Mouse (Mus musculus): Measurements from ENCODE around the gene Adam12.

Gene Adam12

DNA sequence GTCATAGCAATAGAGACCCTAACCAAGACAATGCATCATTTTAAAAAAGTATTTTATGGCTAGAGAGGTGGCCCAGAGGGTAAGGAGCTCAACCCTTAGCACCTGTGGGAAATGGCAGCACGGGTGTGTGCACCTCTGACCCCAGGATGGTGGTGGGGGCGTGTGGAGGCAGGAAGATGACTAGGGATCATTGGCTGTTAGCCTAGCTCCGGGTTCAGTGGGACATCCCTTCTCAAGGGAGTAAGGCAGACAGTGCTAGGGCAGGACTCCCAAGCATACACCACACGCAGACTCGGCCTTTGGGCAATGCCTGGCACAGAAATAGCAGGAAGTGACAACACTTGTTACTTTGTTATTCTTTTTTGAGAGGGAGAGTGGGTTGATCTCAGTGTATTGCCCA lies 359.2 kb downstream of the Adam12 start:
- DNase-seq (ENCODE audit: low spot score in 2 of 2): no peak

DNA sequence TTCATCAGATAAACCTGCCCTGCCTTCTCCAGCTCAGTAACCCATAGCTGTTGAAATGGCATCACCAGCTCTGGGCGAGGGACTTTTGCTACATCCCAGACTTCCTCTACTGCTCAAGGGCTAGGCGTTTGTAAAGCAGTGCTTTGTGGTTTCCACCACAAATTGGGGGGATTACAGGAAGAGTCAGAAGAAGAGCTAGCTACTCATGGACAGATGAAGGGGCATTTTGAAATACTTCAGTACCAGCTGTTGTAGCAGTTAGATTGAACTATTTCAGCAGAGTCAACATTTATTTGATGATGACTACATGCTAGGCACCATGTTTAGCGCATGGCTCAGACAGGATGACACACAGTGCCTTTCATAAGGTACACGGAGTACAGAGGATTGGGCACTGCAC lies 361.7 kb downstream of the Adam12 start:
- DNase-seq (ENCODE audit: low spot score in 2 of 2): no peak

DNA sequence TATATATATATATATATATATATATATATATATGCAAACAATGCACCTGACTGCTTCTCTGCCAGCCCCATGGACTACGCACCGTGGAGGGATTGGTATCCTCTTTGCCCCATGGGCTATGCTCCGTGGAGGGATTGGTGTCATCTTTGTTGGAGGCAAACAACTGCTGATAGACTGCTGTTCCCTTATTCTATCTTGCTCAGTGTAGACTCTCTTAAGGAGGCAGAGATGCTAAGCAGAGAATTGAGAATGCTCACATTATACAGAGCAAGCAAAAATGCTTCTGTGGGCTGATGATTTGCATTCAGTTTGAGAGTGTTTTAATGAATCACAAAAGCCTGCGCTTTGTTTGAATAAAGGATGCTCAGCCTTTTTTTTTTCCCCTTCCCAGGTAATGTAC lies 368.3 kb downstream of the Adam12 start:
- no peak for DNase-seq (ENCODE audit: low spot score in 2 of 2)

DNA sequence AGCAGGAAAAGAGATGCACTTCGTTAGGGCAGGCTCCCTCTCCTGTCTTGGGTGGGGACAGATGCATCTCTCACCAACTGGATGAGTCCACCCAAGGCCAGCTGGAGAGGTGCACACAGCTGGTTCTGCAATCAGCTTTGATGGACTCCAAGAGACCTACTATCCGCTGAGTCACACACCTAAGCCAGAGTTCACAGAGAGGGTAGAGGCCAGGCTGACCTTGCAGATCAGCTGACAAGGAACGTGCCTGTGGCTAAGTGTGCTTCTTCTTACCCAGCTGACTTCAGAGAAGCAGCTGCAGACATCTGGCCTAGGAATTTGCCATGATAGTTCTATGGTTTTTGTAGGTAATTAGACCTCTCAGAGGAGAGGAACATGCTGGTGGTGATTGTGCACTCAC lies 368.8 kb downstream of the Adam12 start:
- no peak for DNase-seq (ENCODE audit: low spot score in 2 of 2)

DNA sequence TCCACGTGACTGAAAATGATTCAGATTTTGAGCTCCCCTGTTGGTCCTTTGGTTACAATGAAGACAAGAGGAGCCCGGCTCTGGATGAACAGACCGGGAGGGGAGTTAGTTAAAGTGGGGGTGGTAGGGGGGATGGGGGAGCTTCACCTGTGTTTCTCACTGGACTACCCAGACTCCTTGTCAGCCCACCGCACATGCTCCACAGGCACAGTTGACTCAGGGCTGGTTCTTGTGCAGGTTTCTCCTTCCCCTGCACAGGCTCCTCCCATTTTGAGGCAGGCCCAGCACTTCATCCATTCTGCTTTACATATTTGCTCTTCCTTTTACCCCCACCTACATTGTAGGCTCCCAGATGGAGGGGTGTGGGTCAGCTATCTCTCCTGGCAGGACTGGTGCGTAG lies 369.2 kb downstream of the Adam12 start:
- no peak for DNase-seq (ENCODE audit: low spot score in 2 of 2)

DNA sequence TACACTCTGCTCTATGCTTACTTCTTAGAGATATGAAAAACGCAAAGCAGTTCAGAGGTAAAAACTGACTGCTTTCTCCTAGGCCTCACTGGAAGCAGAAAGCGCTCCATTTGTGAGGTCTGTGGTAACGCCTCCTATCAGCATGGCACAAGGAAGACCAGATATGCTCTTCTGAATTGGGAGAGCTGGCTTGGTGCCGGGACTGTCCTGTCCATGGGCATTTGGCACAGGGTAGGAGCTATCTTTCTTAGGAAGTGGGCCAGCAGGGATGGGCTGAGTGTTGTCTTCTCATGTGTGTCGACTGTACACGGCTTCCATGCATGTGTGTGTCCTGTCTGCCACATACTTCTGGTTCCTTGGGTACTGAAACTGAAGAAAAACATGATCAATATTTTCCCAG lies 369.7 kb downstream of the Adam12 start:
- no peak for DNase-seq (ENCODE audit: low spot score in 2 of 2)

DNA sequence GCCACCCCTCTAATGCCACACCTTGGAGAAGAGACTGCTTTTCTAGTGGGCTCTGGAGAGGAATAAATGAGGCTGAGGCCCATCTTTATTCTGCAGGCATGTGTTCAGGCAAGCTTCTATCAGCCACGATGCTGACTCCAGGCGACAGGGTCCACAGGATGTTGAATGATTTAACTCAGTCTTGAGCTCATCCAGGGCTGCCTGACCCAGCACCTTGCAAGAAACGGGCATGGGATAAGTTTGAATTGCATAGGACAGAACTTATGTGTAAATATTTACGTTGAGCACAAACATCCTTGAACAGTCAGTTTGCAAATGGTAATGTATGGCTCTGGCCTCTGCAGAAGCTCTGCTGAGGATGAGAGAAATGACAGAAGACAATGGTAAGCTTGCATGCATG lies 372.4 kb downstream of the Adam12 start:
- no peak for DNase-seq (ENCODE audit: low spot score in 2 of 2)

DNA sequence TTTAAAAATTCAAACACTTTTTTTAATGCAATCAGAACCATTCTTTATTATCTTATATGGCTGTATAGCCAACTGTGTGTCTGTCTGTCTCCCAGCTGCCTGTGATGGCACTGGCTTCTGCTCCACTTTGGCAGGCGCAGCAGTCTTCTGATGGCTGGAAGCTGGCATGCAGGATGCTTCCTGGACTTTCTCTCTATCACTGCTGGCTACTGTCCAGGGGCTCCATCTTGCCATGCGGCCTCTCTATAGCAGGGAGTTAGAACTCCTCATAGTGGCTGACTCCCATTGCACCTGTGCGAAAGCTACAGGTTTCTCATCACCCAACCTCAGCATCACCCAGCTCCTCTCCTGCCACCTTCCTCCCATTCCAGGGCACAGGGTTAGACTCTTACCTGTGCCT lies 373.4 kb downstream of the Adam12 start:
- no peak for DNase-seq (ENCODE audit: low spot score in 2 of 2)

DNA sequence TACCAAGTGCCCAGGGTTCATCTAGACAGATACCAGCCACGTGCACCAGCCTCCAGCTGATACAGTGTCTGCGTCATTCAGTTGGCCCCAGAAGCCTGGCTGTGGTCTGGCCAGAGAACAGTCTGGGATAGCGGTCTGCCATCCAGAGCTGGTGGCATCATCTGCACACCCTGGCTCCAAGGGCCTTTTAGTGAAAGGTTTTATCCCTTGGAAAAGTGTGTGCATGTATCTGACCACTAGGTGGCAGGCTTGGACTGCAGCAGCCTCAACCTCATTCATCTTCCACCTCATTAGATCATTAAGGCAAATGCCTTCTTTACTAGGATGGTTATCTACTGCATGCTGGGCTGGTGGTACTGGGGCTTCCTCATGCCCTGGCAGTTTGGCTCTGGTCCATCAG lies 375.7 kb downstream of the Adam12 start:
- peak; percentile 60 to 67 for DNase-seq (ENCODE audit: low spot score in 2 of 2)

DNA sequence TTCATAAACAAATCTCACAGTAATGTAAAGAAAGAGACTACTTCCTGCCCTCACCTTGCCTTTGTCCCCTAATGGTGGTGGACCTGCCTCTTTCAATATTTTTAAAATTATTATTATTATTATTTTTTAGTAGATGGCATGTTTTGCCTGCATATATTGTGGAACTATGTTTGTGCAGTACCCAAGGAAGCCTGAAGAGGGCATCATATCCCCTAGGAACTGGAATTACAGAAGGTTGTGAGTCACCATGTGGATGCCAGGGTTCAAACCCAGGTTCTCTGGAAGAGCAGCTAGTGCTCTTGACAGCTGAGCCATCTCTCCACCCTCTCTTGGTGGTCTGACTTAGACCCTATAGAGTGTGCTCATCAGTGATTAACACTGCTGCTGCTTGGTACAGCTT lies 381.2 kb downstream of the Adam12 start:
- DNase-seq (ENCODE audit: low spot score in 2 of 2): no peak

DNA sequence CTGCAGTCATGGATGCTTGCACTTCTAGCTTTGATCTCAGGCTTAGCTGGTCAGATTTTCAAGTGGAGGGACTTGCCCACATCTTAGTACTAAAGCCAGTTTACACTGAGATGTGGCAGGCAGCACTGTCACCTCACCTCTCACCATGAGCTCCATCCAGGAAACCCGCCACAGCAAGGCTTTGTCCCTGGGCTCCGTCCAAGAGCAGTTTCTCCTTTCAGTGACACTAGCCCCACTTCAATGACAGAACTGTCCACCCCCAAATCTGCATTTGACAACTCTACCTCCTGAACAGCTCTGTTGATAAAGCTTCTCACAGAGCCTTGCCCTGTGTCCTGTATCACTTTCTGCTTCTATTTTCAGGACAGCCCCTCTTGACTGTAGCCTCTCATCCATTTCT lies 383.8 kb downstream of the Adam12 start:
- no peak for DNase-seq (ENCODE audit: low spot score in 2 of 2)

DNA sequence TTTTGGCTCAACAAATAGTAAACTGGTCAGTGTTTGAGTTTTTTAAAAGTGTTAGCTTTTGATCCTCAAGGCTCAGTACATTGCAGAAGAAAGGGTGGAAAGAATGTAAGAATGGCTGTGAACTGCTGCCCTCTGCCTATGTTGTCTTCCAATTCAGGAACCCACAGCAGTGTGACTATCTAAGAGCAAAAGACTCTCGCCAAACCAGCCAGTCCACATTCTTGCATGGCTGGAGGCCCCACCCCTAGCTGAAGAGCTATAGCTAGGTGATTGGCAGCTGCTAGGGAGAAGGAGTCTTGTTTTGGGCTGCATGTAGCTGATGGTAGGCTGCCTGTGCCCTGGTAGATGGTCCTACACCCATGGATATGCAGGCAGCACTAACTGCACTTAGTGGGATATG lies 384.8 kb downstream of the Adam12 start:
- no peak for DNase-seq (ENCODE audit: low spot score in 2 of 2)

DNA sequence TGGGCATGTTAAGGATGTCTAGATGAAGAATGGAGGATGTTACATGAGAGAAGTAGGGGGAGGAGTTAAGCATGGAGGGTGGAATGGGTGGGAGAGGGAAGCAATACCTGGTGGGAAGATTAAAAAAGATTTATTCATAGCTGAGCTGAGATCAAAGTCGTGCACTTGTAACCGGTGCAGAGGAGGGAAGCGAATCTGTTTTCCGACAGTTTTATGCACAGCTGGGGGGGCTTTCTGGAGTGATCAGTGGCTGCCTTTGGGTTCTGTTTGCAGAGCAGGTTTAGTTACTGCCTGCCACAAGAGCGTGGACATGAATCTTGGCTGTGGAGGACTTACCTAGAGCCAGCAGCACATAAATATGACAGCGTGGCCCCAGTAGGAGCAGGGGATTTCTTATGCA lies 389.9 kb downstream of the Adam12 start:
- no peak for DNase-seq (ENCODE audit: low spot score in 2 of 2)

DNA sequence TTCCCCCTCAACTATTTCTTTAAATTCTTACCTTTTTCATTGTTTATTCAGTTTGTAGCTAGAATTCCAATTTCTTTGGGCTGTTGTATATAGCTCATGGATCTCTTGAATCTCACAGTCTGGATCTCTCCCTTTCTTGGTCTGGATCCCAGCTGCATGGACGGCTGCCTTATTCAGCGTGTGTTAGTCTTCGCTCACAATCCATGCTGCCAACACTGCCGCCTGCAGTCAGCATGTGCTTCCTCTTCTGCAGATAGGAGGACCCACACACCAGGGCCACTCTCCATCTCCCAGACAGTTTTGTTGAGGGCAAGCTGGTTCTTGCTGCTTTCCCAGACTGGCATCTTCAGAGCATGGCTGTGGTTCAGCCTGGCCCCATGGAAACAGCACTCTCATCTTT lies 392.4 kb downstream of the Adam12 start:
- no peak for DNase-seq (ENCODE audit: low spot score in 2 of 2)
